In the genomic region with DNA sequence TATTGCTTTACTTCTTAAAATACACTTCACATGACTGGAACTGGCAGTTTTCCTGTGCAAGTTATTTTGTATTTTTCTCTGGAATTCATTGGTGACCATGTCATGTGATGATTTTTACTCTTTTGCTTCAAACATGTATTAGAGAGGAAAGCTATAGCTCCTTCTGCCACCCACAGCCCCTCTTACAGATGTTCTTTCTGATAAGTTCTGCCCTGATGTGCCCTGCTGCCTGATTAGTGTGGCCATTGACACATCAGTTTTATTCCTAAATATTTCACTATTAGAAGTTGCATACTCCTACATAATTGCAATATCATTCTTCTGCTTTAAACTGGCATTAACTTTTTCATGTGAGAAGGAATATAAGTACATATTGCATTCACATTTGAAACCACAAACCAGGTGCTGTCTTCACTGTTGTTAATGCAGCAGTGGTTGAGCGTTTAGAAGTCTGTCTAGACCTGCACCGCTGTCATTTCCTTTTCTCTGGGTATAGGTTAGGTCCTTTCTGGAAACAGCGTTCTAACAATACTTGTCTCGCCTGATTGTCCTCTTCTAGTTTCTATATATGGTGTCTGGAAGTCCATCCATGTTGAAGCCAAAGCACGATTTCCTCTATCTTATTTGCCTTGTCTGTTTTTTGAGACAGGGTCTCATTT, we compare ENCODE assay signal across 21 mouse cellular contexts.
A peak's percentile ranks its signal among the peaks of the same experiment; 100 is the strongest.
DNase-seq lines count a peak whose midpoint lies in the region; ATAC-seq lines count a peak whose summit lies in the region.
"Had no signal": no experiment of that assay in that cellular context is flagged by ENCODE, and none has a peak within 500 bp of the region (broad histone marks: within the 10 kb centered on the region; RNA-seq: fewer than 3 reads in every experiment).

No protein-coding gene starts in this region.

- peak; percentile 23; the same call in 1 of the 2 replicates for ATAC-seq in common myeloid progenitor, adult 5-6 weeks (replicated peaks; ENCODE audit: low read depth, poor library complexity, severe bottlenecking)
- peak; percentile 53 for ATAC-seq in megakaryocyte progenitor cell, adult 5-6 weeks (replicated peaks; ENCODE audit: poor library complexity)
- no peak for ATAC-seq in frontal cortex, adult (ENCODE audit: low TSS enrichment)
- ATAC-seq: forebrain, embryonic 13.5 days; intestine, embryonic 16.5 days; Patski had no signal

- DNase-seq in CD4-positive helper T cell, adult 2 months (ENCODE audit: low read depth, low spot score): peak; percentile 43
- peak; percentile 65 for DNase-seq in CD4-positive, CD25-positive, alpha-beta regulatory T cell, adult 2 months (ENCODE audit: low read depth, low spot score)
- DNase-seq in ovary, postnatal 10 days (ENCODE audit: low spot score): no peak
- DNase-seq in urinary bladder, adult 18-20 months (ENCODE audit: low spot score in 2 of 2): no peak
- DNase-seq: adrenal gland, adult 8-10 months; cerebellum, adult 11-12 months; cerebellum, postnatal 10 days; embryo, embryonic 11 days; gastrocnemius, postnatal 10 days; heart, postnatal 36 days; kidney, adult 9 months; kidney, postnatal 14 days; lung, postnatal 4 days; right cerebral cortex, postnatal 14 days; thymus, postnatal 25 days had no signal

Comparison
In these comparisons a context has a peak if more than half of its experiments do, and no peak if none do; other contexts are left out.
1. DNase-seq: peak in CD4-positive helper T cell, adult 2 months (single experiment) and CD4-positive, CD25-positive, alpha-beta regulatory T cell, adult 2 months (single experiment); none in ovary, postnatal 10 days (single experiment) and urinary bladder, adult 18-20 months (0 of 2).